Mouse (Mus musculus) neutrophil, adult 83 days (primary cell): Measurements from ENCODE around the gene Ctsh. TPM values are rescaled to one million over a fixed set of nuclear protein-coding genes. Genes with fewer than 3 reads are reported as not detected.

Experiments used
- total RNA-seq, 2 experiments: library from RNA; stranded (reverse); gene quantifications; one replicate each; pipeline ENCODE4 v1.2.4; 2023

Ctsh gene
- 100 to 1,000 TPM; 310 to 328 TPM for total RNA-seq

DNA sequence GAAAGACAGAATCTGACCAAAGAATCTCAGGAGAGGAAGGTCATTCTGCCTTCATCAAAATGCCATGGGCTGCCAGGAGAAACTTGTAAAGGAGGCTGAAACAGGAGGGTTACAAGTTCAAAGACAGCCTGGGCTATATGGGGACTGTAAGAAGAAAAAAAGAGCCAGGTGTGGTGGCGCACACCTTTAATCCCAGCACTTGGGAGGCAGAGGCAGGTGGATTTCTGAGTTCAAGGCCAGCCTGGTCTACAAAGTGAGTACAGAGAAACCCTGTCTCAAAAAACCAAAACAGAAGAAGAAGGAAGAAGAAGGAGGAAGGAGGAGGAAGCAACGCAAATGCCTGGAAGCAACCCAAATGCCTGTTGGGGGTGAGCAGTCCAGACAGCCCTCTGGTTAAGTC lies at the start of gene Ctsh:
Gene Ctsh, plus strand, starts transcription at position 301 of the 400 bp plus-strand sequence.

DNA sequence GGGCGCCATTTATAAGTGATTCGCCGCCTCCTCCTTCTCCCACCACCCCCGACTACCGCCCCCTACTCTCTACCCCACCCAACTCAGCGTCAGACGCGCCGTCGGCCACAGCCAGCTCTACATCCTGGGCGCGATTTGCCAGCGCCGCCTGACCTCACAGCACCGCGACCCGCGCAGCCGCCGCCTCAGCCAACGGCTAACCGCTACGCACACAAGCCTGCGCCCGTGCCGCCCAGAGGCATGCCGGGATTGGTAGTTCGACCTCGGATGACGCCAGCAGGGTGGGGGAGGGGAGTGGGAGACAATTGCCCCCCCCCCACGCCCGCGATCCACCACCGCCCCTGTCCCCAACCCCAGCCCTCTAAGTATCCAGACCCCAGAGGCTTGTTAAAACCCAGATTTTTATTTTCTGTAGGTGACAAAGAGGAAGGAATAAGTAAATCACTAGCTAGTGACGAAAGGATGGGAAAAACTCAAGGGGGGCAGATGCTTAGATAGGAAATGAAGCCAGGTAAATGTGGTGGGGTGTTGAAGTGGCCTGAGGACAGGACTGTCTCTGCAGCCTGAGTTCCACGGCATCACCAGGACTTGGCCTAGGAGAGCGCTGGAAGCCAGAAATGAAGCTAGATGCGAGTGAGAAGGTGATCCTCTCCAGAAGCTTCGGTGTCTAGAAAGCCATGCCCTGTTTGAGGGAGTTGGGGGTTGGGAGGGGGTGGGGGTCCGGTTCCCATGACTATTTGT lies 60.8 kb downstream of the Ctsh start, which contains the start of gene Morf4l1:
Gene Morf4l1, minus strand, starts transcription at position 208 of the 741 bp plus-strand sequence.

Other genes with a start within 250 kb of the Ctsh start
- not detected for gene Rasgrf1, start 144.2 kb upstream of the Ctsh start, total RNA-seq
- 100 to 1,000 TPM; 202 to 220 TPM for gene Morf4l1, start 60.6 kb downstream of the Ctsh start, total RNA-seq
- 1 to 10 TPM; 2.6 to 3.2 TPM for gene Adamts7, start 108.9 kb downstream of the Ctsh start, total RNA-seq
- 10 to 100 TPM; 66.6 to 83.6 TPM for gene Tbc1d2b, start 216.7 kb downstream of the Ctsh start, total RNA-seq